Mouse (Mus musculus) lung, adult 18-20 months (tissue): ENCODE measurements at regions not wholly inside any gene's neighbourhood (a gene's known extent, or its start where the extent isn't known, plus 50 kb on each side); places are given as distances from the start of the nearest gene placed in this dataset.

Source experiments
- DNase-seq, 2 experiments: peaks; one replicate each; pipeline ENCODE4 v3.0.0; 2022; ENCODE audit warnings: mixed read lengths in 2 of 2

DNA sequence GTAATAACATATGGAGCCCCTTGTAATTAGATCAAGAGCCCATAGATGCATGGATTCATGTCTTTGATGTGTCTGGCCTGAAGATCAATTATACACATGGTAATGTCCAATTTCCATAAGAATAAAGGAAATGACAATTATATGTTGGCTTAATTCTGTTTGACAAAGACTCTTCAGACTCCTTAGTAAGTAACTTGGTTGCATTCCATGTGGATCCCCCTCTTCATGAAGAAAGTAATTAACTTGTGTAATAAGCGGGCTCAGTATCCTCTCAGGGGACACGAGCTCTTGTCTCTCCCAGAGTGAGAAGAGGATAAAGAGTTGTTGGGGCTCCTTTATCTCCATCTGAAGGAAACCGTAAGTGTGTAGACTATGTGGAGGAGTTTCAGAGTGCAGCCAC lies 284.3 kb downstream of the Efnb2 start:
- no peak for DNase-seq

DNA sequence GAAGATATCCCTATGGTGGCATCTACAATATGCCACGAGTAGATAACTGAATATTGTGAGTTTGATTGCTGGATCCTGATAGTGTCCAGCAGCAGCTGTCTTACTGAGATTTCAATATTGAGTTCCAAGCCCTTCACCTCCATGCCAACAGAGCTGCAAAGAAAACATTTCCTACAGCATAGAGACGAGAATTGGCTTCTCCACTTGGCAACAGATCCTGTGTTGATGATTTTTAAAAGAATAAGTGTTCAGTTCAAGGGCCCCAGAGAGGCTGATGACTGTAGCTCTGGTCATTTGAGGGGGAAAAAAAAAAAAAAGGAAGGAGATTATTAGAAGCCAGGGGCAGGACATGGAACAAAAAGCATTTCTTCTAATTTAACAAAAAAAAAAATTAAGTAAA lies 284.7 kb downstream of the Efnb2 start:
- no peak for DNase-seq

- DNase-seq: peak in 1 of 2 experiments; percentile 21
Observed at GRCm38 (mm10) chr8:8367282-8367871, 293.7 kb downstream of the Efnb2 start.

- peak in 1 of 2 experiments; percentile 13 for DNase-seq
Observed at GRCm38 (mm10) chr8:8361941-8362537, 299.0 kb downstream of the Efnb2 start.

- DNase-seq: no peak
Observed at GRCm38 (mm10) chr8:8360586-8360985, 300.5 kb downstream of the Efnb2 start.

DNA sequence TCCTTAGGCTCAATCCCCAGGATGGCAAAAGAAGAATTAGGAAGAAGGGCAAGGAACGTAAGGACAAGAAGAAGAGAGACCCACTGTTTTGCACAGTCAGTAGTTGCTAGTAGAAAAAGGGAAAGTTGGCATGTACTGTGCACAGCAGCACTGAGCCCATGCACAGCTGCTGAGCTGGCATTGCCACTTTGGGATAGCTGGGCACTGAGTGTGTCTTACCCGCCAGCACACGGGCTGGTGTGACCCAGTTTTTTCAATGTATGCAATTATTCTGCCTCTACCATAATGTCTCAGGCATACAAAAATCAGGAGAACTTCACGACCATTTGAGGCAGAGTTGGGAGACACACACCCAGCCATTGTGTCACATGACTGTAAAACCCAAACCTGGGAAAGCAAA lies 306.1 kb downstream of the Efnb2 start:
- no peak for DNase-seq

GRCm38 (mm10) chr8:8344661-8345060 lies 316.4 kb downstream of the Efnb2 start:
- no peak for DNase-seq

DNA sequence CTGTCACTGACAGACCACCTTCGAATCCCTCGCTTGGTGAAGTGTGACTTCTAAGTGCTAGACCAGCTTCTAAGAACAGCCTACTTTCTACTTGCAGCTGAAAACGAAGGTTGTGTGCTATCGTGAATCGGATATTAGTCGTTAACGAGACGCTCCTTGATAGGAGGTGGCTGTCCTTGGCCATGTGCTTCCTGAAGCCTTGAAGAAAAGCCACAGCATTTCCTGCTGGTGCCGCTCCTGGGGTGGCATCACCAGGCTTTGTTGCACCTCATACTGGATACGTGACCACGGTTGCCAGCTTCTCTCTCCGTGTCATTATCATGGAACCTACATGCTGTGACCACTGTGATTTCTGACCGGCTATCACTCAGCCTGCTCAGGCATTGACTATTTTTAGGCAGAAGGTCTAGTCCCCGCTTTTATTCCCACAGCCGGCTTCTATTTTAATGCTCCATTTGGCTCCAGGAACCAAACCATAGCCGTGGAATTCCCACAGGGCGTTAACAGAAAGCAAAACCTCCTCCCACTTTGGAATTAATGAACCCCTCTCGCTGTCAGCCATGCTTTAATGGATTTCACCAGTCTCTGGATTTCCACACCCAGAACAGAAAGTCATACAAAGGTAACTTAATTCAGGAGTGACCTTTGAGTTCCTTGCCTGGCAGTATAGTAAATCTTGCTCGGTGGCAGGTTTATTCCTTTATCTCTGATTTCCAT lies 325.6 kb downstream of the Efnb2 start:
- DNase-seq: no peak

DNA sequence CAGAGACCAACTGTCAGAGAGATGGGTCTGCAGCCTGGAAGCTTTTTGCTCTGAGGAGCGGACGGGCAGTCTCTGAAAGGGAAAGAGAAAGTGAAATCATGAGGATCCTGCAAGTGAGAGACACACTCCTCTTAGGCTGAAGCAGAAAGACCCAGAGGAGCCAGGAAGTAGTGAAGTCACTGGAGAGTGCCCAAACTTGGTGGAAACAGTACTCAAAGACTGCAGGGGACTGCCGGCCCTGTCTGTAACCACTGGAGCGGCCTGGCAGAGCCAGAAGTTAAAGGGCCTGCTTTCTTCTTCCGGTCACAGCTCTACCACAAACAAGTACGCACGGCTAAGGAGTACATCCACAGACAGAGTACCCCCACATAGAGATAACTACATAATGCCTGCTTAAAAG lies 326.5 kb downstream of the Efnb2 start:
- peak; percentile 13 to 33 for DNase-seq

GRCm38 (mm10) chr8:8331249-8331648 lies 329.8 kb downstream of the Efnb2 start:
- DNase-seq: no peak

GRCm38 (mm10) chr8:8328010-8328666 lies 332.9 kb downstream of the Efnb2 start:
- peak; percentile 20 to 34 for DNase-seq

- DNase-seq: peak; percentile 33 to 66
Observed at GRCm38 (mm10) chr8:8326066-8326834, 334.8 kb downstream of the Efnb2 start.

GRCm38 (mm10) chr8:8325420-8325819 lies 335.6 kb downstream of the Efnb2 start:
- DNase-seq: no peak

- DNase-seq: no peak
Observed at GRCm38 (mm10) chr8:8324520-8324919, 336.5 kb downstream of the Efnb2 start.

- no peak for DNase-seq
Observed at GRCm38 (mm10) chr8:8308253-8308652, 352.8 kb downstream of the Efnb2 start.

DNA sequence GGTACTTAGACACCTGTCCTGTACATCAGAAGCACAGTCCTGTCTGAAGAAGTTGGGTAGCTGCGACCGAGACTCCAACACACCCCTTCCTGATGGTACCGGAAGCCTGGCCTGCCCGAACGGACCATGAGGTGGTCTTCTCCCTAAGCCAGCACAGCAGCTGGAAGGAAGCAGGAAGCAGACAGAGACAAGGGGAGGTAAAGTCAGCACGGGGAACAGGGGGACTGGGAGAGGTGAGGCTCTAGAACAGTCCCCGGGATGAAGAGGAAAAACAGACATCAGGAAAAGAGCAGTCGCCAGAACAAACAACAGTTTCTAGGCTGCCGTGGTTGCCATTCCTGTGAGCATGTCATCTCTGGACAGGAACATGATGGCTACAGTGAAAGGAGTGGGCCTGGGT lies 353.6 kb downstream of the Efnb2 start:
- no peak for DNase-seq

GRCm38 (mm10) chr8:8299965-8300767 lies 360.9 kb downstream of the Efnb2 start:
- no peak for DNase-seq

GRCm38 (mm10) chr8:8292577-8293247 lies 368.3 kb downstream of the Efnb2 start:
- no peak for DNase-seq

DNA sequence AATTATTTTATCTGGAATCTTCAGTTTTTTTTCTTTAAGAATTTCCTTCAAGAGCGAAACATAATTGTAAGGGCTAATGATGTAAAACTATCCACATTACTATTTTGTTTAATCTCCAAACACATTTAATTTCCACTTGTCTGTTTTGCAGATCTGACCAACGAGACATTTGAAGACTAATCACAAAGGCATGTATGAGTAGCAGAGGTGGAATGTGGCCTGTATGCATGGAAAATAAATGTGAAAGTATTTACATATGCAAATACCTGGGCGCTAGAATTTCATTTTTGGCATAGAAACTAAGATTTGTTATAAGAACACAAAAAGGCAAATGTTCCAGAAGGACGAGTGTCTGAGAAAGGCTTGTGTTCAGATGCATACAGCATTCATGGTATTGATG lies 375.2 kb downstream of the Efnb2 start:
- no peak for DNase-seq

DNA sequence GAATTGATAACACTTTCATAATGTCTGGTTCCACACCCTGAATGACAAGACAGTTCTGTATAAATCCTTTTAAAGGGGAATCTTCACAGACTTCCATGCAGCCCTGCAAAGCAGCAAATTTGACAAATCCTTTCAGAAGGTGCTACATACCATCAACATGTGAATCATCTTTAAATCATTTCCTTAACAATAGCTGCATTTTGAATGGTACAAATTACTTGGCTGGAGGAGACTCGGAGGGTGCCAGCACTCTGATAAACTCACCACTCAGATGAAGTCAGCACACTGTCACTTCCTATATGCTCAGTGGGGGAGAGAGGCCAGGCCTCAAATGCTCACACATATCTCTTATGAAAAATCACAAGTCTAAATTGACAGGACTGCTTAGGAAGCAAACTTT lies 386.1 kb downstream of the Efnb2 start:
- no peak for DNase-seq

GRCm38 (mm10) chr8:8274211-8274641 lies 386.8 kb downstream of the Efnb2 start:
- DNase-seq: peak in 1 of 2 experiments; percentile 5
